Mouse (Mus musculus): Measurements from ENCODE around the gene Filip1l. TPM values are rescaled to one million over a fixed set of nuclear protein-coding genes. Genes with fewer than 3 reads are reported as not detected.

The Filip1l gene
- total RNA-seq, 2 experiments from 2014 or later: 3.5 to 5.1 TPM

- DNase-seq (ENCODE audit: low spot score in 2 of 2): no peak
Measured at GRCm38 (mm10) chr16:57525046-57525445, 172.2 kb downstream of the Filip1l start.

DNA sequence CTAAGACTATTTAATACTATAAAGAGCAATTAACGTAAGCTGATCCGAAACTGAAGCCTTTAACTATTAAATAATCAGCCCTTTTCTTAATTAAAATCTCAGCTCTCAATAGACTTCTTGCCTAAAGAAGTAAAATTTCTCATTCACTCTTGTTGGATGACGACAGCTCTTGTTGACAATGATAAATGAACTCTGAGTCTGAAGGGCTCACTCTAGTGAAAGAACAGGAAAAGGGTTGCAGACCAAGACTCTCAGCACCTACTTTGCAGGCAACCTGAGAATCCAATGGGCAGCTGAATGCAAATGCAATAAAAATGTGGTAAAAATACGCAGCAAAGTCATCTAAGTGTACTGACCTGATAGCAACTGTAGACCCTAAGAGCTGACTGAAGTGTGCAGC, 172.6 kb downstream of the Filip1l start:
- DNase-seq (ENCODE audit: low spot score in 2 of 2): no peak

DNA sequence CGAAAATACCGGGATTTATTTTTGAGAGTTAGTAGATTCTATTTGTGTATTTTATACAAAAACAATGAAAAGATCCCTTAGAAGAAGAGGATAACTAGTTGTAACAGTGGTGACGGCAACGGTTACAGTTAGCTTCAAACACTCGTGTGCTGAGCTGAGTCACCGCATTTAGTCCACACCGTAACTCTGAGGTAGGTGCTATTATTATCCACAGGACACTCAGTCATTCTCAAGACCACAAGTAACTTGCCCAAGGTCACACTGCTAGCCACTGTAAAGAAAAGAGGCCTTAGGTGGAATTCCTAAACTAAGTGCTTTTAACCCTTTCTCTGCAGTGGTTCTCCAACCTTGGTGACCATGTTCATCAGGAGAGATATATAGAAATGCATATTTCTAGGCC, 174.0 kb downstream of the Filip1l start:
- no peak for DNase-seq (ENCODE audit: low spot score in 2 of 2)

GRCm38 (mm10) chr16:57528457-57528856, 175.6 kb downstream of the Filip1l start:
- no peak for DNase-seq (ENCODE audit: low spot score in 2 of 2)

DNA sequence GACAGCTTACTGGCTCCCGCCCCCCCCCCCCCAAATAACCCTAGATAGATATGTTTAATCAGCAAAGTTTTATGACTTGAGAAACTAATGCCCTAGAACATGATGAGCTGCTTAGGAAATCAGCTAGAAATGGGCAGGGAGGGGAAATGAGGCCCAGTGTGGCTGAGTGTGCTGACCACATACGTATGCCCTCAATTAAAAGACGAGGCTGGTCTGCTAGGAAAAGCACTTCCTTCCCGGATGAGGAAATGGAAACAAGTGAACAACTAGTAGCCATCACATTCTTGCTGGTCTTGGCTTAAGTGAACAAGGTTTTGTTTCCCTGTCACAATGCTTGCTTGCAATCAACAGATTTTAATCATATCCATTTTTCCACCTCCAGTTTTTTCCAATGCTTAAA, 177.7 kb downstream of the Filip1l start:
- DNase-seq (ENCODE audit: low spot score in 2 of 2): no peak

DNA sequence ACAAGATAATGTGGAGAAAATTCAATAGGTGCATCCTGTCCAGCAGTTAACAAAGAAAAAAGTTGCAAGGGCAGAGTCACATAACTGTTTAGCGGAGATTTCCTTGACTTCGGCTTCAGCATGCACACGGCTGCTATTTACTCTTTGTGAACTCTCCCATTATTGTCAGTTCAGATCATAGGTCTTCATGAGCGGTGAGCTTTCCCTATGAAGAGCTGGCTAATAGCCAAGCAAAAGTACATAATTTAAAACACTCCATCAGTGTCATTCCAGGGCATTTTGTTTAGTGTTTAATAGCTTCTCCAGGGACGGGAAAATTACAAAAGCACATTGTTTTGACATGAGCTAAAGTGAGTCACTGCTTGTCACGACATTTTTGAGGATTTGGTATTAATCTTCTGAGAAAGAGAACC, 179.2 kb downstream of the Filip1l start:
- no peak for DNase-seq (ENCODE audit: low spot score in 2 of 2)

- no peak for DNase-seq (ENCODE audit: low spot score in 2 of 2)
Measured at GRCm38 (mm10) chr16:57534365-57534764, 181.5 kb downstream of the Filip1l start.

DNA sequence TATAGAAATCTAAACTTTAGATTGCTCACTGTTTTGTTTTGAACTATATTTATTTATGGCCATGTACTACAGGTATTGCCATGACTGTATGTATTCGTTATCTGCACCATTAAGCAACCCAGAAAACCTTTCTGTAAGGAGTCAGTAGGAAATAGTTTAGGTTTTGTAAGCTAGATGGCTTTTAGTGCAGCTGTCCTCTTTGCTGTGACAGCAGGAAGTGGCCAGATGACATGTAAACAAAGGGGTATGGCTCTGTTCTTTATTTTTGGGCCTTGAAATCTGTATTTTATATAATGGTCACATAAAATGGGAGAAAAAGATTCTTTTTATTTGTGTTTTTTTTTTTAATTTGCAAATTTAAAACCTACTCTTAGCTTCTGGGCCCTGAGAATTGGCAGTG, 181.9 kb downstream of the Filip1l start:
- no peak for DNase-seq (ENCODE audit: low spot score in 2 of 2)

DNA sequence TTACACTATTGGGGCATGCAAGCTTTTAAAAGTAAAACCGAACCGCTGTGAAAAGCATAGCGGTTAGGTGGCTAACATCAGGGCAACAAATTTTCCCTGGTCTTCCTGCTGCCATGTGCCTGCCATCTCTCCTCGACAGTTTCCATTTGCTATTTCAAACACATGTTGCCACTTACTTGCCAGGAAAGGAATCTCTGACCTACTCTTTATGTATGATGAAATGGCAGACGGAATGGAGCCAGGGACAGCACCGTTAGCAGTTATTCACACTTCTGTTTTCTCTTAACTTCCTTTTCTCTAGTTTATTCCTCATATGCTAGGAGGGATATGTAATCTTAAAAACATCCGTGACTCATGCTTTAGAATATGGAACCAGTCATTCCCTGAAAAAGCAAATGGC, 183.6 kb downstream of the Filip1l start:
- no peak for DNase-seq (ENCODE audit: low spot score in 2 of 2)

- no peak for DNase-seq (ENCODE audit: low spot score in 2 of 2)
Measured at GRCm38 (mm10) chr16:57543243-57543642, 190.3 kb downstream of the Filip1l start.

- DNase-seq (ENCODE audit: low spot score in 2 of 2): no peak
Measured at GRCm38 (mm10) chr16:57544441-57544840, 191.5 kb downstream of the Filip1l start.

DNA sequence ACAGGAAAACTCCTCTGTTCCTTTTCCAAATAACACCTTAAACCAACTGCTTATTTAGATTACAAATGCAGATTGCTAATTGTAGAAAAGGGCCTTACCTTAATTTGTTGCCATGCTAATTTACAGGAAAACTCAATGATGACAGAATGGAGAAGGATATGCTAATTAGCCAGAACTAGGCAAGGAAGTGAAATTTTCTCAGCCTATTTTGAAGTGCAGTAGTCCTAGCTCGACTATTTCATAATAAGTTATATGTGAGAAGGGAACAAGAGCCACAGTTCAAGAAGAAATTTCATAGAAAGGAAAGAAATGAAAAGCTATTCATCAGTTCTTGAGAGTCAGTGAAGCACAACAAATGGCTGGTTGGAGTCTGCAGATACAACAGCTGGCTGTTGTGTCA, 193.5 kb downstream of the Filip1l start:
- DNase-seq (ENCODE audit: low spot score in 2 of 2): no peak

- DNase-seq (ENCODE audit: low spot score in 2 of 2): no peak
Measured at GRCm38 (mm10) chr16:57548608-57549007, 195.7 kb downstream of the Filip1l start.

DNA sequence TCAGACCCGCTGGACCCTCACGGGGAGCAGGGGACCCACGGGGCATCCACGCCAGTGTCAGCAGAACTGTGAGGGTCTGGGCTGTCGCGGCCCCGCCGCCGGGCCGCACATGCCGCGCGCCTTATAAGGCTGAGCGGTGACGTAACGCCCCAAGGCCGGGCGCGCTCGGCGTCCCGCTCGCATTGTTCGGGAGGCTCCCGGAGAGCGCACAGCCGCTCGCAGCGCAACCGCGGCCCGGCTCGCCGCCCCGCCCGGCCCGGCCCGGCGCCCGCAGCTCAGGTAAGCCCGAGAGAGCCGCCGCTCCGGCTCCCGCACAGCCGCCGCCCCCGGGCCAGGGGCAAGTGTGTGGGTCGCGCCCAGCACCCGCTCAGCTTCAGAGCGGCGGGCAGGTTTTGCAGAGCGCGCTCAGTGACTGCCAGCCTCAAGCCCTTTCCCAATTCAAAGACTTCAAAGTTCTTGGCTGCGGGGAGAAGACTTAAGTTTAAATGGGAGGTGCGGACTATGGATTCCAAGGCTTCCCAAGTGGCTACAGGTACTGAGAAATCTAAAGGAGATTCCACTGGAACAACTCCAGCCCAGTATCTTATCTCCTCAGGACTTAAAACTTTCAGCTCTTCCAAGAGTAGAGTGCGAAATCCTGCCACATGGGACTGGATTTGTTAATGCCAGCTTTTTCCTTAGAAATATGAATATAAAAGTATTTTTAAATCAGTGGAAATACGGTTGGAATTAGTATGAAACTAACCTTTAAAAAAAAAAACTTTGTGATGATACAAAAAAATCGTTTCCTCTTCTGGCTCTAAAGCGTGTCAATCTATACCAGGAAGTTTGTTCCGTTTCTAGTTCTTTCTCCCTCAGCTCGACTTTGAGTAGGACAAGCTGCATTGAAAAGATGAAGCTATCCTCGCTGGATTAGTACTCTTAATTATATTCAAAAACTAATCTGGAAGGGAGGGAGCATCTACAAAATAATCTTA, 196.5 kb downstream of the Filip1l start:
- DNase-seq (ENCODE audit: low spot score in 2 of 2): peak; percentile 17 to 32

DNA sequence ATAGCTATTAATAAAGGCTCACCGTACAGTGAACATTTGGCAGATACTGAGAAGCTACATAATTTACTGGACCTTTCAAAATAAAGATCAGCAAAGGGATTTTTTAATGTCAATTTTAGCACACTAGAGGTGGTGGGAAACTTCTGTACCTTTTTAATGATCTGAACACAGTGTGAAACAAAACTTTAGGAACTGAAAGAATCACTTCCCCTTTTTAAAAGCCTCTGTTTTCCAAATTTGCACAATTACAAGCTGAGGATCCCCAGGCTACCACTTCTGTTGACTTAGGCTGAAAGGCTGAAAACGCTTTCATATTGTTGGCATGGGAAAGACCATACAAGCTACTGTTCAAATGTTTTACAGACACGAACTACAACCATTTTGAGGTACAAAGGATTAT, 197.2 kb downstream of the Filip1l start:
- DNase-seq (ENCODE audit: low spot score in 2 of 2): no peak

GRCm38 (mm10) chr16:57550817-57551216, 197.9 kb downstream of the Filip1l start:
- DNase-seq (ENCODE audit: low spot score in 2 of 2): no peak

GRCm38 (mm10) chr16:57551617-57552016, 198.7 kb downstream of the Filip1l start:
- no peak for DNase-seq (ENCODE audit: low spot score in 2 of 2)

DNA sequence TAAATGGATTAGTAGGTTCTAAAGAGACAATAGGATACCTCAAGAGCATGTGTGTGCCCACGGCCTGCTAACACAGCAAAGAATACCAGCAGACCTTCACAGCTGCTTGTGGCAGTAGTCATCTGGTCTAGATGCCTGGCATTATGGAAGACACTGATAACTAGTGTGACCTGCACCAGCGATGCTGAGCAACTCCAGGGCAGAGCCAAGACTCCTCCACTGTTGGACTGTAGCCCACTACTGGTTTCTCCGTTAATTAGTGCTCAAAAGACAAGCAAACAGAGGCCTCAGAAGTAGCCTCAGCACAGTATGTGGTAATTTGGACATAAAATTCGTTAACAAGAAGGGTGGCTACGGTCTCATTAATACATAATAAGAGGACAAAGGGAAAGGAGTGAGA, 199.8 kb downstream of the Filip1l start:
- no peak for DNase-seq (ENCODE audit: low spot score in 2 of 2)

DNA sequence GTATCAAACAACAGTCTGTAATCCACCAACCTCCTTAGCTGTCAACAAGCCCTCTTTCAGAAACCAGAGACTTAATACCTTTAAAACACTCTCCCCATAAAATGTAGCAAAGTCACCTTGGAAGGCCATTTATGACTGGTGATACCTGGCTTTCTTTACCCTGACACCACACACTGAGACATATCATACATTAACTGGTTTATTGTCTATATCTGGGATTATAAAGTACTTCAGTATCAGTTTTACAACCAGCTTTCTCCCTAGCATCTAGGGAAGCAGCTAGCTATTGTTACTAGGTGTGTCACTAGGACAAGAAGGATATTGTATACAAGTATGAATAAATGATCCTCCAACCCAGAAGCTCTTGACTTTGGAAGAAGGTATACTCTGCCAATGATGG, 200.3 kb downstream of the Filip1l start:
- DNase-seq (ENCODE audit: low spot score in 2 of 2): no peak

DNA sequence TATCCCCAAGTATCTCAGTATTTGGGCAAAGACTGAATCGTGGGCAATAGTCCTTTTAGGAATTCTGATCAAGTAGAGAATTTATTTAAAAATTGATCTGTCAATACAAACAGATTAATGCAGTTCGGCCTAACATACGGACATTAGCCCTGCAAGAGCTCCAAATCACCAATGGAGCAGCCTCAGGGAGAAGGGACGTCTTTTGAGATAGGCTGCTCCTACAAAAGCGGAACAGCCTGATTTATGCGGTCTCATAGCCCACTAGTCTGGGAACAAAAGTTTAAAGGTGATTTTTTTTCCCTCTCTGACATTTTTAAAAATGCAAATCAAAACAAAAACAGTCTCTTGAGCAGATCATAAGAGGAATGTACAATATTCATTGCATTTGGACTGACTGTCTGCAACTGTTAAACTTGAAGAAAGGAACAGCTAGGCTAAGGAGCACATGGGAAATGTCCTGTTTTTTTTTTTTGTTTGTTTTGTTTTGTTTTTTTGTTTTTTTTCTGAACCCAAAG, 202.1 kb downstream of the Filip1l start:
- DNase-seq (ENCODE audit: low spot score in 2 of 2): no peak

- DNase-seq (ENCODE audit: low spot score in 2 of 2): no peak
Measured at GRCm38 (mm10) chr16:57555667-57556066, 202.8 kb downstream of the Filip1l start.

GRCm38 (mm10) chr16:57556244-57556643, 203.4 kb downstream of the Filip1l start:
- no peak for DNase-seq (ENCODE audit: low spot score in 2 of 2)

DNA sequence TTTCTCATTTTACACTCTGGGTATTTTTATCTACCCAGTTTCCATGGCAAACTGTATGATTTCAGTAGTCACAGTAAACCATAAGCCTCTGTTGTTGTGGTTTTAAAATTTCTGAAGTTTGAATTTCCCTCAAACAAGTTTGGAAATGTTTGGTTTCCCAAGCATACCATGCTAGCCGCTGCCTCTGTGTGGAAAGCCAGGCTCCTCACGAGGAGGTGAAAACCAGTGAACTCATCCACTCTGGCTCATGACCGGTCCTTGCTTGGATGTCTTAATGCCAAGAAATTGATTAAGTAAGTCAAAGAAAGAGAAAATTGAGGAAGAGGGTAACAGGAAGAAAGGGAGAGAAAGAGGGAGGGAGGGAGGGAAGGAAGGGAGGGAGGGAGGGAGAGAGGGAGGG, 205.4 kb downstream of the Filip1l start:
- no peak for DNase-seq (ENCODE audit: low spot score in 2 of 2)

Data from layer of hippocampus, postnatal 14 days (tissue).